13 mouse cellular contexts compared by ENCODE assay signal in the genomic region with DNA sequence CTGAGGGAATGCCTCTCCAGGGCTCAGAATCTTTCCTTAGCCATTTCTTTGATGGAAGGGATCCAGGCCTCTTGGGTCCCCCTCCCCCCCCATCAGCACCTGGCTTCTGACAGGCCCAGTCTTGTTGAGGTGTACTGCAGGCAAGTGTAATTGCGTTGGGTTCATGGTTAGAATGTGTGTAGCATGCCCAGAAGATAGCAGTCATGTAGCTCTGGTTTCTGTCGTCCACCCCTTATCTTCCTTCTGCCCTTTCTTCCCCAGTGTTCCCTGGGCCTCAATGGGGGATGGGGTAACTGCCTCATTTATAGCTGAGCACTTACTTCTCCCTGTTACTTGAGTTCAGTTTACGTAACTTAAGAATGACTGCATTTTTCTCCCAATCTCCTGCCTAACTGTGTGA.
DNase-seq lines count a peak whose midpoint lies in the region; ATAC-seq and TF ChIP-seq lines count a peak whose summit lies in the region.
"Had no signal": no experiment of that assay in that cellular context is flagged by ENCODE, and none has a peak within 500 bp of the region (broad histone marks: within the 10 kb centered on the region; RNA-seq: fewer than 3 reads in every experiment).

No protein-coding gene starts in this region.

- WGBS in heart, embryonic 11.5 days (ENCODE audit: insufficient replicate concordance), result 17% methylated on average over 3 of the region's 3 CpGs
- WGBS in liver, embryonic 15.5 days (ENCODE audit: insufficient replicate concordance), result 17% methylated on average over 3 of the region's 3 CpGs
- WGBS in kidney, embryonic 14.5 days, result 78% methylated on average over 3 of the region's 3 CpGs
- 79% methylated on average over 3 of the region's 3 CpGs for WGBS in hindbrain, postnatal 0 days

- H3K4me2 ChIP-seq in heart, embryonic 11.5 days, result peak overlapping the region; percentile 29
- 0 out of 2 replicates have a peak overlapping the region, but pooled peaks have one; percentile 0 for H3K4me2 ChIP-seq in liver, embryonic 15.5 days
- H3K4me2 ChIP-seq in kidney, embryonic 14.5 days (replicated peaks; ENCODE audit: low read depth, low read length), result no peak overlapping the region
- H3K4me2 ChIP-seq in hindbrain, postnatal 0 days (ENCODE audit: low read depth, low read length), result no peak overlapping the region

- ATAC-seq in heart, embryonic 11.5 days (replicated peaks; ENCODE audit: insufficient number of reproducible peaks, low FRiP score, low TSS enrichment), result peak; percentile 56
- ATAC-seq in liver, embryonic 15.5 days (ENCODE audit: insufficient read depth), result peak; percentile 40
- ATAC-seq in kidney, embryonic 14.5 days (ENCODE audit: low FRiP score, low TSS enrichment), result no peak
- ATAC-seq in hindbrain, postnatal 0 days, result no peak
- ATAC-seq: CD4-positive, CD25-positive, alpha-beta regulatory T cell, adult 4 months; forebrain, embryonic 14.5 days had no signal

- TF ChIP-seq CTCF in hindbrain, postnatal 0 days (IDR thresholded peaks at IDR 0.05; ENCODE audit: low read depth), result no peak

- DNase-seq in heart, postnatal 14 days, result no peak
- peak; percentile 44 for DNase-seq in c-Kit-positive CD71-positive TER-119-positive erythroid progenitor cells, embryonic 14.5 days (ENCODE audit: low spot score)
- peak; percentile 19 for DNase-seq in heart, postnatal 4 days
- no peak for DNase-seq in gastrocnemius, postnatal 25 days
- DNase-seq in hindbrain, postnatal 0 days (ENCODE audit: low spot score), result no peak
- DNase-seq: lung, postnatal 4 days; thymus, postnatal 4 days had no signal

- no peaks in the 10 kb centered on the region for H3K36me3 ChIP-seq in heart, embryonic 11.5 days (ENCODE audit: control insufficient read depth, insufficient read depth, low read length)
- H3K36me3 ChIP-seq in liver, embryonic 15.5 days (replicated peaks), result peaks cover 92% of the 10 kb centered on the region
- H3K36me3 ChIP-seq in kidney, embryonic 14.5 days (ENCODE audit: control insufficient read depth, insufficient read depth, low read length), result no peaks in the 10 kb centered on the region
- peaks cover 3% of the 10 kb centered on the region; the same call in 1 of the 2 replicates for H3K36me3 ChIP-seq in hindbrain, postnatal 0 days (ENCODE audit: insufficient read depth, low read length)
- H3K36me3 ChIP-seq: neural tube, embryonic 15.5 days had no signal

- H3K27me3 ChIP-seq in heart, embryonic 11.5 days (ENCODE audit: control insufficient read depth, insufficient read depth, low read length), result no peaks in the 10 kb centered on the region
- no peaks in the 10 kb centered on the region for H3K27me3 ChIP-seq in liver, embryonic 15.5 days
- no peaks in the 10 kb centered on the region for H3K27me3 ChIP-seq in kidney, embryonic 14.5 days (ENCODE audit: control insufficient read depth, insufficient read depth, low read length)
- H3K27me3 ChIP-seq in hindbrain, postnatal 0 days (ENCODE audit: insufficient read depth, low read length), result no peaks in the 10 kb centered on the region
- H3K27me3 ChIP-seq: neural tube, embryonic 15.5 days had no signal

- H3K4me3 ChIP-seq in heart, embryonic 11.5 days (ENCODE audit: low read depth, low read length), result no peak overlapping the region
- no peak overlapping the region for H3K4me3 ChIP-seq in liver, embryonic 15.5 days (replicated peaks)
- H3K4me3 ChIP-seq in kidney, embryonic 14.5 days (ENCODE audit: low read length), result no peak overlapping the region
- no peak overlapping the region for H3K4me3 ChIP-seq in hindbrain, postnatal 0 days (ENCODE audit: low read length)
- H3K4me3 ChIP-seq: neural tube, embryonic 15.5 days had no signal

- H3K9me3 ChIP-seq in heart, embryonic 11.5 days (replicated peaks; ENCODE audit: control insufficient read depth, low read length), result no peaks in the 10 kb centered on the region
- H3K9me3 ChIP-seq in liver, embryonic 15.5 days (replicated peaks), result no peaks in the 10 kb centered on the region
- H3K9me3 ChIP-seq in kidney, embryonic 14.5 days (ENCODE audit: control insufficient read depth, low read length), result no peaks in the 10 kb centered on the region
- H3K9me3 ChIP-seq in hindbrain, postnatal 0 days (ENCODE audit: low read length), result no peaks in the 10 kb centered on the region
- H3K9me3 ChIP-seq: neural tube, embryonic 15.5 days had no signal

- H3K27ac ChIP-seq in heart, embryonic 11.5 days (ENCODE audit: low read depth, low read length), result peak overlapping the region; percentile 78; the same call in 1 of the 2 replicates
- peak overlapping the region; percentile 31 for H3K27ac ChIP-seq in liver, embryonic 15.5 days (replicated peaks)
- no peak overlapping the region for H3K27ac ChIP-seq in kidney, embryonic 14.5 days (ENCODE audit: low read depth, low read length)
- H3K27ac ChIP-seq in hindbrain, postnatal 0 days, result no peak overlapping the region

- no peak overlapping the region for H3K9ac ChIP-seq in heart, embryonic 11.5 days (ENCODE audit: low read depth, low read length)
- H3K9ac ChIP-seq in liver, embryonic 15.5 days, result no peak overlapping the region
- H3K9ac ChIP-seq in kidney, embryonic 14.5 days (ENCODE audit: low read depth, low read length), result no peak overlapping the region
- no peak overlapping the region for H3K9ac ChIP-seq in hindbrain, postnatal 0 days (replicated peaks; ENCODE audit: low read length)
- H3K9ac ChIP-seq: neural tube, embryonic 15.5 days had no signal

- intact Hi-C loops in heart, postnatal 14 days (cut with DNase I), result loop anchor here (5.0 kb wide), 1 partner anchor 48 kb away; no protein-coding TSS in a partner anchor

- peaks cover 30% of the 10 kb centered on the region for H3K4me1 ChIP-seq in heart, embryonic 11.5 days (ENCODE audit: control insufficient read depth, insufficient read depth, low read length)
- peaks cover 48% of the 10 kb centered on the region for H3K4me1 ChIP-seq in liver, embryonic 15.5 days (replicated peaks)
- 0 out of 2 replicates have a peak, but pooled peaks cover 6% of the 10 kb centered on the region for H3K4me1 ChIP-seq in kidney, embryonic 14.5 days (ENCODE audit: control insufficient read depth, insufficient read depth, low read length)
- H3K4me1 ChIP-seq in hindbrain, postnatal 0 days (ENCODE audit: insufficient read depth, low read length), result 0 out of 2 replicates have a peak, but pooled peaks cover 3% of the 10 kb centered on the region

Comparison
In these comparisons a context has a peak if more than half of its experiments do, and no peak if none do; other contexts are left out.
1. DNase-seq: peak in c-Kit-positive CD71-positive TER-119-positive erythroid progenitor cells, embryonic 14.5 days (single experiment) and heart, postnatal 4 days (single experiment); none in heart, postnatal 14 days (0 of 2), gastrocnemius, postnatal 25 days (single experiment) and hindbrain, postnatal 0 days (single experiment).
2. ATAC-seq: peak in heart, embryonic 11.5 days (single experiment) and liver, embryonic 15.5 days (single experiment); none in kidney, embryonic 14.5 days (single experiment) and hindbrain, postnatal 0 days (single experiment).
3. H3K27ac ChIP-seq: peak in heart, embryonic 11.5 days (single experiment) and liver, embryonic 15.5 days (single experiment); none in kidney, embryonic 14.5 days (single experiment) and hindbrain, postnatal 0 days (single experiment).
4. H3K4me2 ChIP-seq: peak in heart, embryonic 11.5 days (single experiment) and liver, embryonic 15.5 days (single experiment); none in kidney, embryonic 14.5 days (single experiment) and hindbrain, postnatal 0 days (single experiment).